Mouse (Mus musculus) liver, embryonic 12.5 days (tissue): ENCODE results near the gene Bud13. TPM values are rescaled to one million over a fixed set of nuclear protein-coding genes. Genes with fewer than 3 reads are reported as not detected.

Experiments
- ATAC-seq: fragments of 200-750 bp; cut with Nextera tagmentation; 2 replicates; pipeline ENCODE4 v1.8.0; 2017; ENCODE audit warnings: moderate number of reproducible peaks, mild to moderate bottlenecking, moderate library complexity
- H3K27ac ChIP-seq: fragments of 300-500 bp; sonication (generic); 2 replicates; pipeline ENCODE4 v1.5.1; 2016; ENCODE audit warnings: mild to moderate bottlenecking
- H3K27me3 ChIP-seq: fragments of 300-500 bp; sonication (generic); replicated peaks from 2 replicates; pipeline ENCODE4 v1.6.1; 2016; ENCODE audit warnings: mild to moderate bottlenecking, moderate library complexity
- H3K36me3 ChIP-seq: fragments of 300-500 bp; sonication (generic); 2 replicates; pipeline ENCODE4 v1.6.1; 2016; ENCODE audit warnings: mild to moderate bottlenecking, moderate library complexity
- H3K4me1 ChIP-seq: fragments of 300-500 bp; sonication (generic); 2 replicates; pipeline ENCODE4 v1.6.1; 2016
- H3K4me2 ChIP-seq: fragments of 300-500 bp; sonication (generic); 2 replicates; pipeline ENCODE4 v1.6.1; 2016; ENCODE audit warnings: mild to moderate bottlenecking, moderate library complexity
- H3K4me3 ChIP-seq: fragments of 300-500 bp; sonication (generic); 2 replicates; pipeline ENCODE4 v1.5.1; 2016; ENCODE audit warnings: mild to moderate bottlenecking, moderate library complexity
- H3K9ac ChIP-seq: fragments of 300-500 bp; sonication (generic); 2 replicates; pipeline ENCODE4 v1.6.1; 2016; ENCODE audit warnings: mild to moderate bottlenecking, moderate library complexity
- H3K9me3 ChIP-seq: fragments of 300-500 bp; sonication (generic); replicated peaks from 2 replicates; pipeline ENCODE4 v1.6.1; 2016; ENCODE audit warnings: mild to moderate bottlenecking, moderate library complexity
- WGBS: fragments of 180-500 bp; shearing (Covaris S2); methylation state at CpG from one replicate; pipeline ENCODE4 v1.1.7; 2016; ENCODE audit not compliant: insufficient replicate concordance; 5-methylcytosine and 5-hydroxymethylcytosine counted together
- polyA plus RNA-seq: library from polyadenylated mRNA; unstranded; fragments of >200 nt; fragmentation: Nextera tagmentation; extraction: Ambion mirVana; gene quantifications from 2 replicates; pipeline ENCODE4 v1.2.1, GENCODE M21; 2016

Bud13 gene
- polyA plus RNA-seq, 1 experiment from 2014 or later = 13.2 TPM

DNA sequence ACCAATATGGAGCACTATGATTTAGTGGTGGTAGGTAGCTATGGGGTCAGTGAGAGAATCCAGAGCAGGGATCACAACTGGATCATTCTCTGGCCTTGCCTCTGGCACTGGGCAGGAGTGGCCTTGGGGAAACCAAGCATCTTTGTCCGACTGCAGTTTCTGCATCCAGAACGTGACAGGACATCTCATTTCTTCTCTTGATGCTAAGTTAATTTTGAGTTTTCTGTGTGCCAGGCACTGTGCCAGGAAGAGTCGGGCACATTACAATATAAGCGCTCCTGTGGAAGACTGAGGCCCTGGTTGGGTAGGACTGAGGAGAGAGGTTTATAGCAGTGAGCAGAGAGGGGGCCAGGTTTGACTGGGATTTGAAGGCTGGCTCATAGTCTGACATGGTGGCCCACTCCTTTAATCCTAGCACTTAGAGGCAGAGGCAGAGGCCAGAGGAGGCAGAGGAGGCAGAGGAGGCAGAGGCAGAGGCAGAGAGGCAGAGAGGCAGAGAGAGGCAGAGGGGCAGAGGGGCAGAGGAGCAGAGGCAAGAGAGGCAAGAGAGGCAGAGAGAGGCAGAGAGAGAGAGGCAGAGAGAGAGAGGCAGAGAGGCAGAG, 56.3 kb downstream of the Bud13 start:
- 68% methylated on average over 4 of the region's 4 CpGs for WGBS
- no peaks in the 10 kb centered on the region for H3K36me3 ChIP-seq
- H3K9me3 ChIP-seq = no peaks in the 10 kb centered on the region
- H3K4me2 ChIP-seq = no peak overlapping the region
- H3K4me1 ChIP-seq = no peaks in the 10 kb centered on the region; the same call in 1 of the 2 replicates
- H3K27me3 ChIP-seq = peaks cover 23% of the 10 kb centered on the region
- no peak overlapping the region for H3K9ac ChIP-seq
- no peak overlapping the region for H3K27ac ChIP-seq
- H3K4me3 ChIP-seq = no peak overlapping the region
- no peak for ATAC-seq

DNA sequence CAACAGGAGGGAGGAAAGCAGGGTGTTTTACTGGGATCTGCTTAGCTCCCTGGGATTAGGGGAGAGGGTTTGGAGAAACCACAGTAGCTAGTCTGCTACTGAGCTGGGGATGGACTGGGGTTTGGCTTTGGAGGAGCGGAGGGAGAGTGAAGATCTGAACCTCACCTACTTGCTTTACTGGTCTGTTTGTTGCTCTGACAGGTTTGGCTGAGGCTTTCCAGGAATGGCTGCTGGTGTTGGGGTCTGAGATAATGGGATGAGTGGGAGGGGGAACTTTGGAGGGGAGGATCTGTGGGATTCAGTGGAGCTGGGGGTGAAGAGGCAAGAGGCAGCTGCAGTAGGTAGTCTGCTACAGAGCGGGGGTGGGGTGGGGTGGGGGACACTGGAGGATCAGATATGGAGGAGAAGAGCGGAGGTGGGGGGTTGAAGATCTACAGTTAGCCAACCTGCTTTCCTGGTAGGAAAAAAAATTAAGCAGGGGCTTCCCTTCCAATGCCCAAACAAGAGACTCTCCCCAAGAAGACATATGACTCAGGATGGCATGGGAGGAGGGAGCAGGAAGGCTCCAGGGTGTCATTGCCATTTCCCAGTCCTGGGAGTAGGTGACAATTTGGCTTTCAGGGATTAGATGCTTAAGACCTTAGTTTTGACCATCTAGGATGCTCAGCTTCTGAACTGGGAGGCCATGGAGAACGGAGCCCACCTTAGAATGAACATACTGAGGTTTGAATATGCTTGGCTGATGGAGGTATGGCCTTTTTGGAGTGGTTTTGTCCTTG, 63.3 kb downstream of the Bud13 start:
- Histone ChIP-seq H3K4me2 (no peak overlapping the region), H3K4me1 (no peaks in the 10 kb centered on the region), H3K9ac (no peak overlapping the region), H3K27me3 (peaks cover 16% of the 10 kb centered on the region), H3K36me3 (no peaks in the 10 kb centered on the region), H3K27ac (no peak overlapping the region), H3K4me3 (no peak overlapping the region), H3K9me3 (no peaks in the 10 kb centered on the region)
- no peak for ATAC-seq
- 48% methylated on average over 4 of the region's 4 CpGs for WGBS

Other genes with a start within 250 kb of the Bud13 start
- gene Apoa1, start 54.4 kb upstream of the Bud13 start, polyA plus RNA-seq = 1,440 and 1,454 TPM in 2 replicates
- gene Apoc3, start 47.4 kb upstream of the Bud13 start, polyA plus RNA-seq = 2.1 and 2.4 TPM in 2 replicates
- gene Apoa4, start 42.3 kb upstream of the Bud13 start, polyA plus RNA-seq = not detected in 2 replicates
- 0.25 and 0.33 TPM in 2 replicates for gene Apoa5, start 14.4 kb upstream of the Bud13 start, polyA plus RNA-seq
- 55.4 and 56.0 TPM in 2 replicates for gene Zpr1, start 9.9 kb upstream of the Bud13 start, polyA plus RNA-seq
- not detected in 2 replicates for gene 4931429L15Rik, start 37.0 kb downstream of the Bud13 start, polyA plus RNA-seq